Mouse (Mus musculus): ENCODE measurements around the gene Dnah5. TPM values are rescaled to one million over a fixed set of nuclear protein-coding genes. Genes with fewer than 3 reads are reported as not detected.

Gene Dnah5
- total RNA-seq, 1 experiment: 0.09 TPM

- Histone ChIP-seq H3K36me3 (ENCODE audit: control insufficient read depth, insufficient read depth, low read length, poor library complexity, severe bottlenecking) (no peaks in the 10 kb centered on the region), H3K4me1 (ENCODE audit: control insufficient read depth in 2 of 2, insufficient read depth in 2 of 2, low read length in 2 of 2, poor library complexity in 1 of 2) (no peaks in the 10 kb centered on the region), H3K27ac (ENCODE audit: insufficient read depth, low read depth, low read length, poor library complexity, severe bottlenecking) (no peak overlapping the region), H3K9me3 (ENCODE audit: control insufficient read depth, insufficient read depth, low read depth, low read length) (no peaks in the 10 kb centered on the region), H3K9ac (ENCODE audit: insufficient read depth, low read depth, low read length, poor library complexity, severe bottlenecking) (no peak overlapping the region), H3K4me3 (ENCODE audit: insufficient read depth in 1 of 2, low read depth in 1 of 2, low read length in 2 of 2, poor library complexity in 1 of 2, severe bottlenecking in 1 of 2) (no peak overlapping the region)
- TF ChIP-seq ZC3H11A (IDR thresholded peaks at IDR 0.05; ENCODE audit: borderline replicate concordance, low read depth, low read length): no peak
- no peak for TF ChIP-seq HCFC1 (IDR thresholded peaks at IDR 0.05; ENCODE audit: borderline replicate concordance, insufficient read depth, low read length)
- no peak for TF ChIP-seq ZNF384 (IDR thresholded peaks at IDR 0.05; ENCODE audit: low read depth, low read length)
- TF ChIP-seq MAFK (IDR thresholded peaks at IDR 0.05; ENCODE audit: insufficient read depth, low read depth, low read length): no peak
- TF ChIP-seq CHD2 (IDR thresholded peaks at IDR 0.05; ENCODE audit: low read depth, low read length): no peak
- no peak for DNase-seq (ENCODE audit: low read depth, low spot score)
- in situ Hi-C loops (cut with MboI; ENCODE audit: low sequenced_read_pairs in 2 of 2, unreplicated experiment in 2 of 2): no loop called here
These were observed 194.9 kb downstream of the Dnah5 start for GRCm38 (mm10) chr15:28398472-28398871.

- TF ChIP-seq ZNF384 (IDR thresholded peaks at IDR 0.05; ENCODE audit: low read depth, low read length) (no peak), CHD2 (IDR thresholded peaks at IDR 0.05; ENCODE audit: low read depth, low read length) (no peak), ZC3H11A (IDR thresholded peaks at IDR 0.05; ENCODE audit: borderline replicate concordance, low read depth, low read length) (no peak), MAFK (IDR thresholded peaks at IDR 0.05; ENCODE audit: insufficient read depth, low read depth, low read length) (no peak), HCFC1 (IDR thresholded peaks at IDR 0.05; ENCODE audit: borderline replicate concordance, insufficient read depth, low read length) (no peak)
- Histone ChIP-seq H3K4me3 (ENCODE audit: insufficient read depth in 1 of 2, low read depth in 1 of 2, low read length in 2 of 2, poor library complexity in 1 of 2, severe bottlenecking in 1 of 2) (no peak overlapping the region), H3K9ac (ENCODE audit: insufficient read depth, low read depth, low read length, poor library complexity, severe bottlenecking) (no peak overlapping the region), H3K27ac (ENCODE audit: insufficient read depth, low read depth, low read length, poor library complexity, severe bottlenecking) (no peak overlapping the region), H3K9me3 (ENCODE audit: control insufficient read depth, insufficient read depth, low read depth, low read length) (no peaks in the 10 kb centered on the region), H3K36me3 (ENCODE audit: control insufficient read depth, insufficient read depth, low read length, poor library complexity, severe bottlenecking) (no peaks in the 10 kb centered on the region), H3K4me1 (ENCODE audit: control insufficient read depth in 2 of 2, insufficient read depth in 2 of 2, low read length in 2 of 2, poor library complexity in 1 of 2) (no peaks in the 10 kb centered on the region)
- in situ Hi-C loops (cut with MboI; ENCODE audit: low sequenced_read_pairs in 2 of 2, unreplicated experiment in 2 of 2): no loop called here
- DNase-seq (ENCODE audit: low read depth, low spot score): no peak
These were observed 195.7 kb downstream of the Dnah5 start for GRCm38 (mm10) chr15:28399258-28399657.

- DNase-seq (ENCODE audit: low read depth, low spot score): no peak
- Histone ChIP-seq H3K4me1 (ENCODE audit: control insufficient read depth in 2 of 2, insufficient read depth in 2 of 2, low read length in 2 of 2, poor library complexity in 1 of 2) (no peaks in the 10 kb centered on the region), H3K27ac (ENCODE audit: insufficient read depth, low read depth, low read length, poor library complexity, severe bottlenecking) (no peak overlapping the region), H3K4me3 (ENCODE audit: insufficient read depth in 1 of 2, low read depth in 1 of 2, low read length in 2 of 2, poor library complexity in 1 of 2, severe bottlenecking in 1 of 2) (no peak overlapping the region), H3K9ac (ENCODE audit: insufficient read depth, low read depth, low read length, poor library complexity, severe bottlenecking) (no peak overlapping the region), H3K36me3 (ENCODE audit: control insufficient read depth, insufficient read depth, low read length, poor library complexity, severe bottlenecking) (no peaks in the 10 kb centered on the region), H3K9me3 (ENCODE audit: control insufficient read depth, insufficient read depth, low read depth, low read length) (no peaks in the 10 kb centered on the region)
- TF ChIP-seq ZC3H11A (IDR thresholded peaks at IDR 0.05; ENCODE audit: borderline replicate concordance, low read depth, low read length): no peak
- no peak for TF ChIP-seq ZNF384 (IDR thresholded peaks at IDR 0.05; ENCODE audit: low read depth, low read length)
- TF ChIP-seq CHD2 (IDR thresholded peaks at IDR 0.05; ENCODE audit: low read depth, low read length): no peak
- TF ChIP-seq HCFC1 (IDR thresholded peaks at IDR 0.05; ENCODE audit: borderline replicate concordance, insufficient read depth, low read length): no peak
- no peak for TF ChIP-seq MAFK (IDR thresholded peaks at IDR 0.05; ENCODE audit: insufficient read depth, low read depth, low read length)
- in situ Hi-C loops (cut with MboI; ENCODE audit: low sequenced_read_pairs in 2 of 2, unreplicated experiment in 2 of 2): no loop called here
These were observed 201.1 kb downstream of the Dnah5 start for GRCm38 (mm10) chr15:28404630-28405029.

- H3K36me3 ChIP-seq (ENCODE audit: control insufficient read depth, insufficient read depth, low read length, poor library complexity, severe bottlenecking): no peaks in the 10 kb centered on the region
- no peak overlapping the region for H3K27ac ChIP-seq (ENCODE audit: insufficient read depth, low read depth, low read length, poor library complexity, severe bottlenecking)
- TF ChIP-seq CHD2 (IDR thresholded peaks at IDR 0.05; ENCODE audit: low read depth, low read length) (no peak), MAFK (IDR thresholded peaks at IDR 0.05; ENCODE audit: insufficient read depth, low read depth, low read length) (no peak), ZC3H11A (IDR thresholded peaks at IDR 0.05; ENCODE audit: borderline replicate concordance, low read depth, low read length) (no peak), ZNF384 (IDR thresholded peaks at IDR 0.05; ENCODE audit: low read depth, low read length) (no peak), HCFC1 (IDR thresholded peaks at IDR 0.05; ENCODE audit: borderline replicate concordance, insufficient read depth, low read length) (no peak)
- H3K9me3 ChIP-seq (ENCODE audit: control insufficient read depth, insufficient read depth, low read depth, low read length): no peaks in the 10 kb centered on the region
- no peak overlapping the region for H3K4me3 ChIP-seq (ENCODE audit: insufficient read depth in 1 of 2, low read depth in 1 of 2, low read length in 2 of 2, poor library complexity in 1 of 2, severe bottlenecking in 1 of 2)
- H3K9ac ChIP-seq (ENCODE audit: insufficient read depth, low read depth, low read length, poor library complexity, severe bottlenecking): no peak overlapping the region
- no peak for DNase-seq (ENCODE audit: low read depth, low spot score)
- no peaks in the 10 kb centered on the region for H3K4me1 ChIP-seq (ENCODE audit: control insufficient read depth in 2 of 2, insufficient read depth in 2 of 2, low read length in 2 of 2, poor library complexity in 1 of 2)
- in situ Hi-C loops (cut with MboI; ENCODE audit: low sequenced_read_pairs in 2 of 2, unreplicated experiment in 2 of 2): no loop called here
These were observed 201.6 kb downstream of the Dnah5 start for GRCm38 (mm10) chr15:28405136-28405535.

- DNase-seq (ENCODE audit: low read depth, low spot score): no peak
- no peak overlapping the region for H3K9ac ChIP-seq (ENCODE audit: insufficient read depth, low read depth, low read length, poor library complexity, severe bottlenecking)
- in situ Hi-C loops (cut with MboI; ENCODE audit: low sequenced_read_pairs in 2 of 2, unreplicated experiment in 2 of 2): no loop called here
- TF ChIP-seq ZC3H11A (IDR thresholded peaks at IDR 0.05; ENCODE audit: borderline replicate concordance, low read depth, low read length) (no peak), CHD2 (IDR thresholded peaks at IDR 0.05; ENCODE audit: low read depth, low read length) (no peak), ZNF384 (IDR thresholded peaks at IDR 0.05; ENCODE audit: low read depth, low read length) (no peak), HCFC1 (IDR thresholded peaks at IDR 0.05; ENCODE audit: borderline replicate concordance, insufficient read depth, low read length) (no peak), MAFK (IDR thresholded peaks at IDR 0.05; ENCODE audit: insufficient read depth, low read depth, low read length) (no peak)
- no peaks in the 10 kb centered on the region for H3K9me3 ChIP-seq (ENCODE audit: control insufficient read depth, insufficient read depth, low read depth, low read length)
- H3K36me3 ChIP-seq (ENCODE audit: control insufficient read depth, insufficient read depth, low read length, poor library complexity, severe bottlenecking): no peaks in the 10 kb centered on the region
- no peaks in the 10 kb centered on the region for H3K4me1 ChIP-seq (ENCODE audit: control insufficient read depth in 2 of 2, insufficient read depth in 2 of 2, low read length in 2 of 2, poor library complexity in 1 of 2)
- H3K27ac ChIP-seq (ENCODE audit: insufficient read depth, low read depth, low read length, poor library complexity, severe bottlenecking): no peak overlapping the region
- no peak overlapping the region for H3K4me3 ChIP-seq (ENCODE audit: insufficient read depth in 1 of 2, low read depth in 1 of 2, low read length in 2 of 2, poor library complexity in 1 of 2, severe bottlenecking in 1 of 2)
These were observed 236.2 kb downstream of the Dnah5 start for GRCm38 (mm10) chr15:28439702-28440101.
